Mouse (Mus musculus) heart, postnatal 0 days (tissue): ENCODE measurements at regions not wholly inside any gene's neighbourhood (a gene's known extent, or its start where the extent isn't known, plus 50 kb on each side); places are given as distances from the start of the nearest gene placed in this dataset.

Experiments used
- ATAC-seq: fragments of 200-750 bp; cut with Nextera tagmentation; 2 replicates; pipeline ENCODE4 v1.8.0; 2017; ENCODE audit warnings: low read depth, moderate number of reproducible peaks, moderate library complexity; ENCODE audit not compliant: insufficient read depth
- DNase-seq: peaks from one replicate; pipeline ENCODE4 v3.0.0-alpha.2; 2016; ENCODE audit warnings: low spot score
- H3K27ac ChIP-seq: fragments of 300-500 bp; sonication (generic); 2 replicates; pipeline ENCODE4 v1.5.1; 2014; ENCODE audit warnings: low read depth, mild to moderate bottlenecking
- H3K27me3 ChIP-seq: fragments of 300-500 bp; sonication (generic); 2 replicates; pipeline ENCODE4 v1.6.1; 2014; ENCODE audit warnings: low read length, mixed read lengths; ENCODE audit not compliant: control insufficient read depth, insufficient read depth
- H3K36me3 ChIP-seq: fragments of 300-500 bp; sonication (generic); replicated peaks from 2 replicates; pipeline ENCODE4 v1.6.1; 2014; ENCODE audit warnings: low read length, mixed read lengths; ENCODE audit not compliant: control insufficient read depth, insufficient read depth
- H3K4me1 ChIP-seq: fragments of 300-500 bp; sonication (generic); 2 replicates; pipeline ENCODE4 v1.6.1; 2014; ENCODE audit warnings: antibody characterized with exemption; ENCODE audit not compliant: control insufficient read depth, insufficient read depth
- H3K4me2 ChIP-seq: fragments of 300-500 bp; sonication (generic); 2 replicates; pipeline ENCODE4 v1.6.1; 2014; ENCODE audit warnings: low read depth, mild to moderate bottlenecking, low read length, moderate library complexity
- H3K4me3 ChIP-seq: fragments of 300-500 bp; sonication (generic); 2 replicates; pipeline ENCODE4 v1.5.1; 2014; ENCODE audit warnings: low read depth, low read length
- H3K9ac ChIP-seq: fragments of 300-500 bp; sonication (generic); replicated peaks from 2 replicates; pipeline ENCODE4 v1.6.1; 2014; ENCODE audit warnings: low read depth, low read length, mixed read lengths
- H3K9me3 ChIP-seq: fragments of 300-500 bp; sonication (generic); replicated peaks from 2 replicates; pipeline ENCODE4 v1.6.1; 2016; ENCODE audit warnings: low read length; ENCODE audit not compliant: control insufficient read depth
- CTCF ChIP-seq: IDR thresholded peaks from 2 replicates; pipeline ENCODE4 v1.5.1; 2016; ENCODE audit warnings: antibody characterized with exemption, control low read depth, low read depth
- EP300 ChIP-seq: IDR thresholded peaks from 2 replicates; pipeline ENCODE4 v1.6.1; 2016; ENCODE audit warnings: antibody characterized with exemption, low read depth
- WGBS: fragments of 180-500 bp; shearing (Covaris S2); extraction: QIAGEN DNeasy Blood & Tissue Kit; methylation state at CpG from one replicate; pipeline ENCODE4 v1.1.7; 2014; 5-methylcytosine and 5-hydroxymethylcytosine counted together

DNA sequence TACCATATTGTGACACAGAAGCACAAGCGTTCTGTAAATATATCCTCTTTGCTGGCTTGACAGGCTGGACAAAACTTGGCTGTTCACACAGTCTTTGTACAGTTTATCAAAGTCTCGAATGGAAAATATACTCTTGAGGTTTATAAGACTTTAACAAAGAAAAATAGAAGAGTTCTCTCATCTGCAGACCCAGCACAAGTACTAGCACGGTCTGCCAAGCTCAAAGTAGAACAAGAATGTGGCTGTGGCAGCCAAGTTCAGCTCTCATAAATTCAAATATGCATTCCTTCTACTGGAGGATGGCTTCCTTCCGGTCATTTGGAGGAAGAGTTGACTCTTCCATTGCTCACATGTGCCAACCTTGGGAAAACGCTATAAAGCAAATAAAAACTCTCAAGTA lies 151.2 kb upstream of the Pik3r1 start:
- peak overlapping the region; percentile 61 for H3K27ac ChIP-seq
- ATAC-seq: 0 out of 2 replicates have a peak, but pooled peaks have one; percentile 50
- H3K9ac ChIP-seq: no peak overlapping the region

DNA sequence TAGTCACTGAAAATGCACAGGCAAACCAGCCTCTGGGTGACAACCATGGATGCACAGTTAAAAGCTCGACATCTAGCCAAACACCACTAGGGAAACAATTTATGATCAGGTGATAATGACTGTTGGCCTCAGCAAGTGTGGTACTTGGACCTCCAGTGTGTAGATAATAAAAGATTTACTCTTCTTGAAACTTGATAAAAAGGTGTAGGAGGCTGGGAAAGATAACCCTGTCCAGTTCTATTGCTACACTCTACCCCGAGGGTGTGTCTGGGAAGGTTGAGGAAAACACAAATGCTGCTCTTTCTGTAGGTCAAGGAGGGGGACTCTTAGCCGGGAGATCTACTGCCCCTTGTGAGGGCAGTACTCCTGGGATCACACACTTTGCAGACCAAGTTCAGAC lies 152.4 kb upstream of the Pik3r1 start:
- H3K4me1 ChIP-seq: peaks cover 19% of the 10 kb centered on the region
- no peak overlapping the region for H3K27ac ChIP-seq
- DNase-seq: no peak
- no peak for ATAC-seq
- H3K4me3 ChIP-seq: no peak overlapping the region
- 78% methylated on average over 3 of the region's 3 CpGs for WGBS
- no peaks in the 10 kb centered on the region for H3K36me3 ChIP-seq
- no peak overlapping the region for H3K9ac ChIP-seq
- no peaks in the 10 kb centered on the region for H3K27me3 ChIP-seq
- TF ChIP-seq CTCF (no peak), EP300 (no peak)
- H3K9me3 ChIP-seq: no peaks in the 10 kb centered on the region
- no peak overlapping the region for H3K4me2 ChIP-seq

More for the DNA sequence above, 151.2 kb upstream of the Pik3r1 start:
- Histone ChIP-seq H3K4me2 (no peak overlapping the region), H3K4me3 (no peak overlapping the region), H3K27me3 (no peaks in the 10 kb centered on the region), H3K9me3 (no peaks in the 10 kb centered on the region), H3K36me3 (no peaks in the 10 kb centered on the region), H3K4me1 (peaks cover 31% of the 10 kb centered on the region)
- TF ChIP-seq EP300: no peak
- no peak for TF ChIP-seq CTCF
- WGBS: 36% methylated on average over 5 of the region's 5 CpGs
- peak; percentile 60 for DNase-seq

DNA sequence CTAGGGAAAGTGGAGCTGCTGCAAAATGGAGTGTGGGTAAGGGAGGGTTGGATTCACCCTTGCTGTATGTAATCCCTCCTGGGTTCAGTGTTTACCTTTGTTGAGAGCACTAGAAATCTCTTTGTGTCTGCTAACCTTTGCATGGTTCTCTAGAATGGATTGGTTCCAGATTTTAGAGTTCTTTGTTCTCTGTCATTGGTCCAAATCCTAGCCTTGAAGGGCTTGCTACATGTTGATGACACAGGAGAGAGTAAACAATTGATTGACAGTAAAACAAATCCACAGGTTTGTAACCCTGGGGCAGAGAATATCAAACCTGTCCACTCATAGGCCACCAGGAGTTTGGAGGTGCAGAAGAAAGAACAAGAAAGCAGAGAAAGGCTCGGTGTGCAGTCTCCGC lies 156.6 kb upstream of the Pik3r1 start:
- Histone ChIP-seq H3K9me3 (no peaks in the 10 kb centered on the region), H3K4me1 (peaks cover 5% of the 10 kb centered on the region; the same call in 1 of the 2 replicates), H3K4me2 (no peak overlapping the region), H3K9ac (no peak overlapping the region), H3K4me3 (no peak overlapping the region), H3K27ac (no peak overlapping the region), H3K36me3 (no peaks in the 10 kb centered on the region), H3K27me3 (no peaks in the 10 kb centered on the region)
- TF ChIP-seq CTCF: no peak
- 90% methylated on average over 2 of the region's 2 CpGs for WGBS
- DNase-seq (no peak), ATAC-seq (no peak)

DNA sequence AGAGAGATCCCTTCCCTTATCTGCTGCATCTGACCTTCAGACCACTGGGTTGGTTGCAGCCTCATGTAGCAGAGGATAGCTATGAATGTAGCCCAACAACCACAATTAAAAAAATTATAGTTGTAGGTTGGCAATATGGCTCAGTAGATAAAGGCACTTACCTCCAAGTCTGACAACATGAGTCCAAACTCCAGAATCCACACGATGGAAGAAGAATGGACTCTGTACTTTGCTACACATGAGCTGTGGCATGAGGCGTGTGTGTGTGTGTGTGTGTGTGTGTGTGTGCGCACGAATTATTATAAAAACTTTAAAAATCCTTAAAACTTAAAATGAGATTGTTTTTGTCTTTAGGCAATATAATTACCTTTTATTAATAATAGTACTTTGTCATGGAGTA lies 163.2 kb upstream of the Pik3r1 start:
- Histone ChIP-seq H3K27ac (no peak overlapping the region), H3K4me3 (no peak overlapping the region), H3K4me2 (no peak overlapping the region), H3K9ac (no peak overlapping the region), H3K9me3 (no peaks in the 10 kb centered on the region), H3K27me3 (no peaks in the 10 kb centered on the region), H3K4me1 (no peaks in the 10 kb centered on the region), H3K36me3 (no peaks in the 10 kb centered on the region)
- 89% methylated on average over 4 of the region's 4 CpGs for WGBS
- no peak for ATAC-seq
- DNase-seq: no peak
- TF ChIP-seq EP300: no peak

DNA sequence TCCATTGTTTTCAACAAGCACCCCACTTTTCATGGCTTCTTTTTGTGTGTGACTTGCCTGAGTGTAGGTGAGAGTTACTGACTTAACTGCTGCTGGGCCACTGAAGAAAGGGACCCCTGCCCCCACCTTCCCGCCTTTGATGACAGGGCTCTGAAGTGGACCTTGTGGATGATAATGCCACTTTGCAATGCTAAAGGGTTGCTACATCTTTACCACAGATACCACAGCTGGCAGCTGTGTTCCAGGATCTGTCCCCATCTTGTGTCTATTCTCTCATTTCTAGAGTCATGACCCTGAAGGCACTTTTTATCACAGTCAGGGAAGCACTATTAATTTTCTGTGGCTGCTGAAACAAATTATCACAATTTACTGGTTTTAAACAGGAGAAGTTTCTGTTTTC lies 163.9 kb upstream of the Pik3r1 start:
- H3K36me3 ChIP-seq: no peaks in the 10 kb centered on the region
- H3K27ac ChIP-seq: no peak overlapping the region
- H3K27me3 ChIP-seq: no peaks in the 10 kb centered on the region
- ATAC-seq: no peak
- TF ChIP-seq EP300: no peak
- TF ChIP-seq CTCF: no peak
- no peak overlapping the region for H3K4me2 ChIP-seq
- 53% methylated on average over 1 of the region's 1 CpGs for WGBS
- H3K9me3 ChIP-seq: no peaks in the 10 kb centered on the region
- DNase-seq: no peak
- no peak overlapping the region for H3K9ac ChIP-seq
- no peaks in the 10 kb centered on the region for H3K4me1 ChIP-seq
- no peak overlapping the region for H3K4me3 ChIP-seq

DNA sequence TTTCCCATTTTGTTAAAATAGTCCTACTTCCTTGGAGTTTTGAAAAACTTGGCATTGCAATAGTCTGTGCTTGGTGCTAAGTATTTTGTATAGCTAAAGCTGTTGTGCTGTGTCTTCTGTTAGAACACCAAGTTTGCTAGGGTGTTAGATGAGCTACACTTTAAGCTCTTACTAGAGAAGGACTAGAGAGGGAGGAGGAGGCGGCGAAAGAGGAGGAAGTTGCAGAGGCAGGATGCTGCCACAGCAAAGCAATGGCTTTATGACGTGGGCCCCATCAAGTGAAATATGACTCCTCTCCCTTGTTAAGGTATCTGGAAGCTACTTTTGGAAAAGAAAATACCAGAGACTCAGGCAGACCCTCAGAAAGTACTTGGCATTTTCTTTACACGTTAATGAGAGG lies 167.8 kb upstream of the Pik3r1 start:
- H3K27me3 ChIP-seq: no peaks in the 10 kb centered on the region
- no peak for ATAC-seq

More for the DNA sequence above, 167.8 kb upstream of the Pik3r1 start:
- Histone ChIP-seq H3K9ac (no peak overlapping the region), H3K4me1 (no peaks in the 10 kb centered on the region), H3K4me2 (no peak overlapping the region), H3K27ac (no peak overlapping the region), H3K4me3 (no peak overlapping the region), H3K9me3 (peaks cover 4% of the 10 kb centered on the region; the same call in 1 of the 2 replicates), H3K36me3 (no peaks in the 10 kb centered on the region)
- TF ChIP-seq EP300 (no peak), CTCF (no peak)
- no peak for DNase-seq
- 44% methylated on average over 4 of the region's 4 CpGs for WGBS
